Comparison of ENCODE assay signal across 32 mouse cellular contexts in the genomic region with DNA sequence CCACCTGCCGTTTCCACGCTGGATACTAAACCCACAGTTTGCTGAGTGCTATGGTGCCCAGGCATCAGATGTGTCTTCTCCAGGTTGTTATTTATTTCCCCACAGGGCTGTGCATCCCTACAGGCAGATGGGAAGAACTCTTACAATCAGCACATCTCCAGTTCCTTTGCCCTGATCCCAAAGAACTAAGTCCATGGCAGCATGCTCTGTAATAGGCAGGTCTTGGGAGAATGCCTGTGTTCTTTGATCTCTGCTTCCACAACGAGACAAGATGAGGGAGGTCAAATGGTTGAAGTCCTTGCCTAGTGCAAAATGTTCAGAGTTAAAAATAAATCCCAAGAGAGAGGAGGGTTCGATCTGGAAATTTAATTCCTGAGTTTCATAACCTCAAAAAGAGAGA. TPM values are rescaled to one million over a fixed set of nuclear protein-coding genes. Genes with fewer than 3 reads are reported as not detected.
DNase-seq lines count a peak whose midpoint lies in the region; ATAC-seq and TF ChIP-seq lines count a peak whose summit lies in the region.
"Had no signal": no experiment of that assay in that cellular context is flagged by ENCODE, and none has a peak within 500 bp of the region (broad histone marks: within the 10 kb centered on the region; RNA-seq: fewer than 3 reads in every experiment).

No protein-coding gene starts in this region.

- TF ChIP-seq CTCF in liver, postnatal 0 days (IDR thresholded peaks at IDR 0.05; ENCODE audit: low read depth), result no peak

- no peak overlapping the region for H3K9ac ChIP-seq in liver, postnatal 0 days (replicated peaks)
- H3K9ac ChIP-seq in liver, embryonic 11.5 days (ENCODE audit: low read depth, low read length), result no peak overlapping the region
- H3K9ac ChIP-seq: forebrain, embryonic 13.5 days; hindbrain, embryonic 13.5 days; liver, embryonic 15.5 days; lung, embryonic 15.5 days; neural tube, embryonic 12.5 days had no signal

- no peaks in the 10 kb centered on the region for H3K36me3 ChIP-seq in liver, postnatal 0 days (replicated peaks; ENCODE audit: insufficient read depth, low read length)
- H3K36me3 ChIP-seq in liver, embryonic 11.5 days (ENCODE audit: control insufficient read depth, insufficient read depth, low read length), result no peaks in the 10 kb centered on the region
- H3K36me3 ChIP-seq: heart, embryonic 10.5 days; hindbrain, embryonic 13.5 days; liver, embryonic 15.5 days; lung, embryonic 15.5 days; neural tube, embryonic 12.5 days had no signal

- WGBS in liver, postnatal 0 days (ENCODE audit: insufficient replicate concordance), result 50% methylated on average over 4 of the region's 4 CpGs
- WGBS in liver, embryonic 11.5 days, result 63% methylated on average over 4 of the region's 4 CpGs

- no peak overlapping the region for H3K4me2 ChIP-seq in liver, postnatal 0 days (ENCODE audit: low read depth, low read length)
- no peak overlapping the region for H3K4me2 ChIP-seq in liver, embryonic 11.5 days
- H3K4me2 ChIP-seq: forebrain, embryonic 13.5 days; hindbrain, embryonic 13.5 days; liver, embryonic 15.5 days; lung, embryonic 15.5 days; midbrain, embryonic 11.5 days; neural tube, embryonic 12.5 days had no signal

- no peak overlapping the region for H3K4me3 ChIP-seq in liver, postnatal 0 days (ENCODE audit: low read depth, low read length)
- no peak overlapping the region for H3K4me3 ChIP-seq in liver, embryonic 11.5 days (ENCODE audit: low read depth, low read length)
- H3K4me3 ChIP-seq: forebrain, embryonic 13.5 days; heart, embryonic 10.5 days; hindbrain, embryonic 13.5 days; liver, embryonic 15.5 days; lung, embryonic 15.5 days; neural tube, embryonic 12.5 days had no signal

- TF ChIP-seq EP300 in liver, postnatal 0 days (IDR thresholded peaks at IDR 0.05; ENCODE audit: low read depth), result no peak

- no peak for ATAC-seq in liver, postnatal 0 days
- no peak for ATAC-seq in liver, embryonic 11.5 days (replicated peaks; ENCODE audit: low FRiP score)
- ATAC-seq: CD4-positive, CD25-positive, alpha-beta regulatory T cell, adult 4 months; forebrain, embryonic 13.5 days; intestine, postnatal 0 days; midbrain, embryonic 16.5 days had no signal

- H3K9me3 ChIP-seq in liver, postnatal 0 days (ENCODE audit: low read length), result no peaks in the 10 kb centered on the region
- no peaks in the 10 kb centered on the region for H3K9me3 ChIP-seq in liver, embryonic 11.5 days (ENCODE audit: control insufficient read depth, low read length)
- H3K9me3 ChIP-seq: forebrain, embryonic 13.5 days; heart, embryonic 10.5 days; hindbrain, embryonic 13.5 days; liver, embryonic 15.5 days; lung, embryonic 15.5 days; neural tube, embryonic 12.5 days had no signal

- peak; percentile 82 for DNase-seq in kidney, adult 11 months
- DNase-seq in kidney, postnatal 4 days, result no peak
- DNase-seq in liver, postnatal 0 days, result no peak
- DNase-seq in liver, embryonic 11.5 days (ENCODE audit: low spot score), result no peak
- DNase-seq in kidney, postnatal 36 days, result peak; percentile 50 to 89
- DNase-seq in cerebellum, adult 9-10 months, result no peak
- DNase-seq in cerebellum, adult 18-20 months, result no peak
- DNase-seq: adrenal gland, postnatal 36 days; cerebellum, adult 8-10 months; cerebellum, postnatal 36 days; gastrocnemius, postnatal 10 days; heart, postnatal 4 days; layer of hippocampus, postnatal 36 days; left cerebral cortex, postnatal 4 days; right cerebral cortex, adult 18-20 months; thymus, adult 18-20 months; thymus, postnatal 25 days had no signal

- H3K27me3 ChIP-seq in liver, postnatal 0 days (ENCODE audit: insufficient read depth, low read length), result no peaks in the 10 kb centered on the region
- H3K27me3 ChIP-seq in liver, embryonic 11.5 days (replicated peaks; ENCODE audit: control insufficient read depth, insufficient read depth, low read length), result no peaks in the 10 kb centered on the region
- H3K27me3 ChIP-seq: forebrain, embryonic 13.5 days; hindbrain, embryonic 13.5 days; liver, embryonic 15.5 days; lung, embryonic 15.5 days; neural tube, embryonic 12.5 days had no signal

- H3K4me1 ChIP-seq in liver, postnatal 0 days (ENCODE audit: insufficient read depth), result peaks cover 3% of the 10 kb centered on the region
- H3K4me1 ChIP-seq in liver, embryonic 11.5 days (replicated peaks; ENCODE audit: control insufficient read depth, insufficient read depth, low read length), result no peaks in the 10 kb centered on the region
- H3K4me1 ChIP-seq: forebrain, embryonic 13.5 days; hindbrain, embryonic 13.5 days; lung, embryonic 15.5 days; neural tube, embryonic 12.5 days had no signal

- H3K27ac ChIP-seq in liver, postnatal 0 days (ENCODE audit: low read depth), result peak overlapping the region; percentile 39; the same call in 1 of the 2 replicates
- H3K27ac ChIP-seq in liver, embryonic 11.5 days (ENCODE audit: low read depth, low read length), result no peak overlapping the region
- H3K27ac ChIP-seq: forebrain, embryonic 13.5 days; heart, embryonic 10.5 days; hindbrain, embryonic 13.5 days; liver, embryonic 15.5 days; lung, embryonic 15.5 days; neural tube, embryonic 12.5 days; stomach, postnatal 0 days had no signal

RNA-seq across cellular contexts. Expression of a gene that starts 1.9 kb away (rescaled TPM):
- polyA plus RNA-seq in liver, postnatal 0 days (2015; fragmentation: Nextera tagmentation; extraction: Ambion mirVana), result 2,026 and 2,087 TPM in 2 replicates
- polyA plus RNA-seq in liver, embryonic 11.5 days (2014; fragmentation: Nextera tagmentation; extraction: Ambion mirVana), result 23.4 and 26.0 TPM in 2 replicates
- polyA plus RNA-seq: CD4-positive, CD25-positive, alpha-beta regulatory T cell, adult 4 months; embryonic facial prominence, embryonic 11.5 days; heart, embryonic 16.5 days; midbrain, embryonic 11.5 days; midbrain, embryonic 16.5 days; neural tube, embryonic 12.5 days; spleen, adult 2 months had no signal

RNA-seq across cellular contexts. Expression of a gene that starts 34.5 kb away (rescaled TPM):
- polyA plus RNA-seq in liver, postnatal 0 days (2015; fragmentation: Nextera tagmentation; extraction: Ambion mirVana), result 162 and 166 TPM in 2 replicates
- polyA plus RNA-seq in liver, embryonic 11.5 days (2014; fragmentation: Nextera tagmentation; extraction: Ambion mirVana), result 7.1 and 8.2 TPM in 2 replicates
- polyA plus RNA-seq: embryonic facial prominence, embryonic 11.5 days; forebrain, embryonic 13.5 days; lung, embryonic 15.5 days; midbrain, embryonic 11.5 days; neural tube, embryonic 12.5 days; spleen, adult 2 months had no signal

RNA-seq across cellular contexts. Expression of a gene that starts 34.6 kb away (rescaled TPM):
- polyA plus RNA-seq in liver, postnatal 0 days (2015; fragmentation: Nextera tagmentation; extraction: Ambion mirVana), result 67.3 and 69.2 TPM in 2 replicates
- polyA plus RNA-seq in liver, embryonic 11.5 days (2014; fragmentation: Nextera tagmentation; extraction: Ambion mirVana), result 6.7 and 7.1 TPM in 2 replicates
- polyA plus RNA-seq: CD4-positive, CD25-positive, alpha-beta regulatory T cell, adult 4 months; embryonic facial prominence, embryonic 11.5 days; gonadal fat pad, adult 2 months; lung, embryonic 15.5 days; midbrain, embryonic 11.5 days; spleen, adult 2 months had no signal

Comparison
In these comparisons a context has a peak if more than half of its experiments do, and no peak if none do; other contexts are left out.
1. DNase-seq: peak in kidney, adult 11 months (single experiment) and kidney, postnatal 36 days (2 of 2); none in kidney, postnatal 4 days (0 of 2), liver, postnatal 0 days (single experiment), liver, embryonic 11.5 days (single experiment), cerebellum, adult 9-10 months (single experiment) and cerebellum, adult 18-20 months (0 of 2).
2. RNA of a gene that starts 1.9 kb away (polyA plus RNA-seq): 2,026 to 2,087 TPM in liver, postnatal 0 days; 23.4 to 26.0 TPM in liver, embryonic 11.5 days; every median in the first group is over 10 times any median in the second.
3. RNA of a gene that starts 34.5 kb away (polyA plus RNA-seq): 162 to 166 TPM in liver, postnatal 0 days; 7.1 to 8.2 TPM in liver, embryonic 11.5 days; every median in the first group is over 10 times any median in the second.